In genomic region chr6:30166349-30166748, GRCm38 (mm10) we compare ENCODE assay signal across 15 mouse cellular contexts.
"Had no signal": no experiment of that assay in that cellular context is flagged by ENCODE, and none has a peak within 500 bp of the region (broad histone marks: within the 10 kb centered on the region; RNA-seq: fewer than 3 reads in every experiment).

No protein-coding gene starts in this region.

- H3K27ac ChIP-seq: kidney, postnatal 0 days; limb, embryonic 13.5 days; liver, embryonic 15.5 days; macrophage; midbrain, embryonic 13.5 days; neural tube, embryonic 12.5 days had no signal

- DNase-seq: kidney, adult 9 months; kidney, postnatal 36 days; lung, adult 2 months; right cerebral cortex, adult 18-20 months; right cerebral cortex, postnatal 25 days; thymus, postnatal 36 days had no signal

- H3K9ac ChIP-seq: limb, embryonic 13.5 days; liver, embryonic 15.5 days; midbrain, embryonic 13.5 days; neural tube, embryonic 12.5 days had no signal

- H3K4me2 ChIP-seq: limb, embryonic 13.5 days; liver, embryonic 11.5 days; liver, embryonic 15.5 days; midbrain, embryonic 13.5 days had no signal

- ATAC-seq: lung, postnatal 0 days had no signal

- H3K9me3 ChIP-seq: limb, embryonic 13.5 days; liver, embryonic 15.5 days; midbrain, embryonic 13.5 days; neural tube, embryonic 12.5 days had no signal

- H3K36me3 ChIP-seq: limb, embryonic 13.5 days; liver, embryonic 15.5 days; midbrain, embryonic 13.5 days; neural tube, embryonic 12.5 days had no signal

- H3K4me3 ChIP-seq: limb, embryonic 13.5 days; liver, embryonic 15.5 days; midbrain, embryonic 13.5 days; myocyte; neural tube, embryonic 12.5 days had no signal
